Mouse (Mus musculus) brain, embryonic 14.5 days (tissue): ENCODE measurements around the gene Rbm18.

ENCODE experiments used
- CTCF ChIP-seq: fragments of 200-500 bp; IDR thresholded peaks from 2 replicates; pipeline ENCODE4 v1.5.1; 2012; ENCODE audit warnings: inconsistent platforms, mild to moderate bottlenecking, moderate library complexity, borderline replicate concordance; ENCODE audit not compliant: insufficient read depth, insufficient read length; ENCODE audit errors: extremely low read depth
- POLR2A ChIP-seq: fragments of 200-500 bp; IDR thresholded peaks from 2 replicates; pipeline ENCODE4 v1.6.1; 2012; ENCODE audit warnings: mild to moderate bottlenecking, inconsistent platforms, borderline replicate concordance; ENCODE audit not compliant: poor library complexity, insufficient read depth, insufficient read length, severe bottlenecking; ENCODE audit errors: extremely low read depth

DNA sequence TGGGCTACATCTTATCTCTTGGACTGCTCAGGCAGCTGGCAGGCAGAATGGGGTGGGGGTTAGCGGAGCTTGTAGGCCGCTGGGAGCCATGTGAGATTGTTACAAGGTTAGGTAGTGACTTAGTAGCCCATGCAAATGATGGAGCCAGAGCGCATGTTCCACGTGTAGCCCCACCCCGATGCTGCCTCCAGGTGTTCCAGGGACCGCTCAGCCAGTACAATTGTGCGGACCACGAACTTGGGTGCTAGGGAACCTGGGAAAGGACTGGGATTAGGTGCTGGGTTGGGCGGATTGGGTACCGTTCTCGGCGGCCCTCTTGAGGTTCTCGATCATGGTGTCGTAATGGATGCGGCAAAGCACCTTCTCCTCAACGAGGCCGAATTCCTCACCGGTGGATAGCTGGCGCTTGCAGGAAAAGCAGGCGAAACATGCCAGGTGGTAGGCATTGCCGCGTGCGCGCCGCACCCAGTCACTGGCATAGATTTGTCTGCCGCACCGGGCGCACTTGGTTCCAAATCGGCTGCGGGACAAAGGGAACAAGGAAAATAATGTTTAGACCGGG lies 42.6 kb downstream of the Rbm18 start:
- TF ChIP-seq CTCF (no peak), POLR2A (no peak)
